Mouse (Mus musculus): ENCODE results near the gene Cracr2a. TPM values are rescaled to one million over a fixed set of nuclear protein-coding genes. Genes with fewer than 3 reads are reported as not detected.
"Not testable (repeated sequence)": the region's sequence is repeated elsewhere in the genome, so short reads cannot be mapped to it uniquely, and the experiment has no call there.

Gene Cracr2a
- total RNA-seq (2017): 10.0 and 19.8 TPM in 2 replicates

DNA sequence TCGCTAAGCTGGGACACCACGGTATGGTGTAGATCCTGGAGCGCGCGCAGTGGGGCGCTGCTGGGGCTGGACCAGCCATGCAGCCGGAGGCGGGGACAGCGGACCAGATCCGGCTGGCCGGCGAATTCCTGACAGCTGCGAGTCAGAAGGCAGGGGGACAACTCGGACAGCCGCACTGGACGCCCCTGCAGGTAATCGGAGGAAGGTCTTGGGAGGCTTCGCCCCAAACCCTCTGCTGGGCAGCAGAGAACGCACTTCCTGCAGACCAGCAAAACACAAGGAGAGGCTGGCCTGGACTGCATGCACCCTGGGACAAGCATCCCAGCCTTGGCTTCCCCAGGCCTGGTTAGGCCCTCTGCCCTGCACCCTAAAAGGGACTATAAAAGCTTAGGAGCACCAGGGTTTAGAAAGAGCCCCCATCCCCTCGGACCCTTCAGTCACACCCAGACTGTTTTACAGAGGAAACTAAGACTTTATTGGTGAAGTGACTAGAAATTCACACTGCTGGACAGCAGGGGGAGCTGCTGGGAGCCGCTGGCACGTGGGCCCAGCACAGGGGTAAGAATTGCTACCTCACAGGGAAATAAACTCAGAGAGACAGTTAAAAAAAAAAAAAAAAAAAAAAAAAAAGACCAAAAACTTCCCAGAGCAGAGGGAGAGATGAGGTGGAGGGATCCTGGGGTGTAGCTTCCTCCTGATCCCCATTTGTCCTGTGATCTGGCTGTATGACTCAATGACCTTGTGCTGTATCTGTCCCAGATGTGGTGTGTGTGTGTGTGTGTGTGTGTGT, at the start of gene Cracr2a:
Cracr2a (plus strand) TSS at position 108 of the 790 bp plus-strand sequence.
- ATAC-seq (replicated peaks in 1 of 2; ENCODE audit: insufficient read depth in 1 of 2, low FRiP score in 2 of 2, low TSS enrichment in 1 of 2, low read depth in 1 of 2, poor library complexity in 2 of 2, severe bottlenecking in 2 of 2): peak; percentile 73 to 79

DNA sequence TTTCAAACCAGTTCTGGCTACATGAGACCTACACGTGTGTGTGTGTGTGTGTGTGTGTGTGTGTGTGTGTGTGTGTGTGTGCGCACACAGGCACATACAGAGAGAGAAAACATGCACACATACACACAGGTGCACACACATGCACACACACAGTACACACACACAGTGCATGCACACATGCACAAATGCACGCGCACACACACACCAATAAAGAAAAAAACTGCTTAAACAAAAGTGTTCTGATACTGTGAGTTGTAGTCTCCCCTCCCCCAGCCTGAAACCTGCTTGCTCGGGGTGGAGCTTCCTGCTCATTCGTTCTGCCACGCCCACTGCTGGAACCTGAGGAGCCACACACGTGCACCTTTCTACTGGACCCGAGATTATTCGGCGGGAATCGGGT, 47.4 kb upstream of the Cracr2a start:
- not testable (repeated sequence) for ATAC-seq (replicated peaks in 1 of 2; ENCODE audit: insufficient read depth in 1 of 2, low FRiP score in 2 of 2, low TSS enrichment in 1 of 2, low read depth in 1 of 2, poor library complexity in 2 of 2, severe bottlenecking in 2 of 2)

DNA sequence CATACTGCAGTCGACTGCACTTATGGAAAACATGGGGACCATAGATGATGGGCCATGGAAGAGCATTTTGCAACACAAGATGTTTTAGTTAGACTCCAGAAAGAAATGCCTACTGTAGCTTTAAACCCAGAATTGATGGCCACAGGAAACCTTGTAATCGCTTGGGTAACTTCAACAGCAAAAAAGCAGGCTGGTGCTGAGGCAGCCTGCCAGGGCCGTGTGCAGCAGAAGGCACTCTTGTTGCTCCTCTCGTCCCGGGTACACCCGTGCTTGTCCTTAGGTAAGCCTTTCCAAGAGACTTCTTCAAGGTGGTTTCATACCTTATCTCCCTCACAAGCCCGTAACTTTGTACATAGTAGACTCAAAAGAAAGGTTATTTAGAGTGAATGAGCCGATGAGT, 40.0 kb upstream of the Cracr2a start:
- peak; percentile 67 to 71; a peak in 3 of 4 replicates for ATAC-seq (replicated peaks in 1 of 2; ENCODE audit: insufficient read depth in 1 of 2, low FRiP score in 2 of 2, low TSS enrichment in 1 of 2, low read depth in 1 of 2, poor library complexity in 2 of 2, severe bottlenecking in 2 of 2)

DNA sequence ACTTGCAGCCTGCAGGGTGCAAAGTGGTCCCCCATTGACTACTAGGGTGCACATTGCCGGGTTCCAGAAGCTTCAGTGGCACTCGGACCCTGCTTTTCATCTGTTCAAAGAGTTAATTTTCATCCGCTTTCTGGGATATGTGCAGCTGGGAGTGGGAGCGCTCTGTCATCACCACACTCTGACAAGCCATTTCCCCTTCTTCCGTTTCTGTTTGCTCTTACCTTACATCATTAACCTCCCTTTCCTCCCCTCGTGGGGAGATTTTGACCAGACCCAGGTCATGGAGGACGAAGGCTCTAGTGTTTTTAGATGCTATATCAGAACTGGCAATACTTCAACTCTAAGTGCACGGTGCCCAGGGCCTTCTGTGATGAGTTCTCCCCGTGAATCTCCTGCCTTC, 38.8 kb upstream of the Cracr2a start:
- peak; percentile 90 for ATAC-seq (replicated peaks in 1 of 2; ENCODE audit: insufficient read depth in 1 of 2, low FRiP score in 2 of 2, low TSS enrichment in 1 of 2, low read depth in 1 of 2, poor library complexity in 2 of 2, severe bottlenecking in 2 of 2)

DNA sequence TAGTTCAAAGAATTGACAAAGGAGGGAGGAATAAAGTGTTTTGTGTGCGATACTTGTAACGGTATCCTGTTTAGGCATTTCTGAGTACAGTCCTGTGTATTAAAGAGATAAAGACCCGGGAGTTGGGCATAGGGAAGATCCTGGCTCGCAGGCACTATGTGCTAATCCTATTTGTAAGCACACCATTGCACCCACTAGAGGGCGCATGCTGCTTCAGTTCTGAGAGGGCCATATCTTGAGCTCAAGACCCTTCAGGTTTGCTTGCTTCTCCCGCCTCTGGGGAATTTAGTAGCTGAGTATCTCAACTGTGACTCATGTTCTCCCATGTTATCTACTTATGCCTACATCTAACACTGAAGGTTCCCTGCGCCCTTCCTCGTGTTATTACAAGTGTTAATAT, 36.7 kb upstream of the Cracr2a start:
- ATAC-seq (replicated peaks in 1 of 2; ENCODE audit: insufficient read depth in 1 of 2, low FRiP score in 2 of 2, low TSS enrichment in 1 of 2, low read depth in 1 of 2, poor library complexity in 2 of 2, severe bottlenecking in 2 of 2): peak; percentile 56 to 67

DNA sequence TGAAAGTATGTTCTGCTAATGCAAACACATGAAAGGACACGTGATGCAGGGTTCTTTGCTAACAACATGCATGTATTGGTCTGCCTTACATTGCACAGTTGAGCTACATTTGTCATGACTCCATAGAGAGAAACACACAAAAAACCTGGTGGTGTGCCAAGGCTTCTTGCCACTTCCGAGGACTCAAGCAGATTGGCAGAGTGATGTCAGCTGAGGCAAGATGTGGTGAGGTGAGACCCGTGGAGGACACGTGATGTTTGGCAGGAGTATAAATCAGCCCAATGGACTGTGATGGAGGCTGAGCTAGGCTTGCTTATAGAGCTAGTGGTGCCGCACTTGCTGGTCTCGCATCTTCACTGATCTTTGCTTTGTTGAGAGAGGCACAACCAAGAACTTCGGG, 32.5 kb upstream of the Cracr2a start:
- ATAC-seq (replicated peaks in 1 of 2; ENCODE audit: insufficient read depth in 1 of 2, low FRiP score in 2 of 2, low TSS enrichment in 1 of 2, low read depth in 1 of 2, poor library complexity in 2 of 2, severe bottlenecking in 2 of 2): no peak

DNA sequence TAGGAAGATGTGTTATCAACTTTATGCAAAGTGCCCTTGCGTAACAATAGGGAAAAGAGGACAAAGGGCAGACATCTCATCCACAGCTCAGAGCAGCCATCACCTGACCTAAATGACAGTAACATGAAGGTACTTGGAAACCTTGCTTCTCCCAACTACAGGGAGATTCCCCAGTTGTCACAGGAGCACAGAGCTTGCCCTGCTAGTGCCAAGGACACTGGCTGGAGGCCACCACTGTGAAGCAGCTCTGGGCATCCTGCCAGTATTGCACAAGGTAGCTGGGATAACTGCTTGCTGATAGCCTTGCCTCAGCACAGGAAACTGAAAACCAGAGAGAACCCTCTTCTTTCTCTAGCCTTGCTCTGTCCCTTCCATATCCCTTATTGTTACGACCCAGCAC, 31.7 kb upstream of the Cracr2a start:
- ATAC-seq (replicated peaks in 1 of 2; ENCODE audit: insufficient read depth in 1 of 2, low FRiP score in 2 of 2, low TSS enrichment in 1 of 2, low read depth in 1 of 2, poor library complexity in 2 of 2, severe bottlenecking in 2 of 2): peak; percentile 73 to 83

DNA sequence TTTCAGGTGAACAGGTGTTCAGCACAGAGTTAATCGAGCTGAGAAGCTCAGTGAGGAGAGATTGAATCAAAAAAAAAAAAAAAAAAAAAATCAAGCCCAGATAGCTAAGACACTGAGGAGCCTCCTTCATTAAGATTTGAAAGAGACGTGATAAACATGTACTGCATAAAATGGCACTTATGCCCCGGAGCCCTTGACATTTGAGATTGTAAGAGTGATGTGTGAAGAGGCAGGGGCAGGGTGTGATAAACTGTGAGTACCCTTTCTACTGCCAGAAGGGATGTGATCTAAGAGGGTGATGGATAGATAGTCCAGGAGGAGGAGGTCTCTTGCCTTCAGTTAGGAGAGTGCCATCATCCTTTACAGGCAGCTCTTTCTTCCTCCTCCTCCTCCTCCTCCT, 30.9 kb upstream of the Cracr2a start:
- ATAC-seq (replicated peaks in 1 of 2; ENCODE audit: insufficient read depth in 1 of 2, low FRiP score in 2 of 2, low TSS enrichment in 1 of 2, low read depth in 1 of 2, poor library complexity in 2 of 2, severe bottlenecking in 2 of 2): no peak

DNA sequence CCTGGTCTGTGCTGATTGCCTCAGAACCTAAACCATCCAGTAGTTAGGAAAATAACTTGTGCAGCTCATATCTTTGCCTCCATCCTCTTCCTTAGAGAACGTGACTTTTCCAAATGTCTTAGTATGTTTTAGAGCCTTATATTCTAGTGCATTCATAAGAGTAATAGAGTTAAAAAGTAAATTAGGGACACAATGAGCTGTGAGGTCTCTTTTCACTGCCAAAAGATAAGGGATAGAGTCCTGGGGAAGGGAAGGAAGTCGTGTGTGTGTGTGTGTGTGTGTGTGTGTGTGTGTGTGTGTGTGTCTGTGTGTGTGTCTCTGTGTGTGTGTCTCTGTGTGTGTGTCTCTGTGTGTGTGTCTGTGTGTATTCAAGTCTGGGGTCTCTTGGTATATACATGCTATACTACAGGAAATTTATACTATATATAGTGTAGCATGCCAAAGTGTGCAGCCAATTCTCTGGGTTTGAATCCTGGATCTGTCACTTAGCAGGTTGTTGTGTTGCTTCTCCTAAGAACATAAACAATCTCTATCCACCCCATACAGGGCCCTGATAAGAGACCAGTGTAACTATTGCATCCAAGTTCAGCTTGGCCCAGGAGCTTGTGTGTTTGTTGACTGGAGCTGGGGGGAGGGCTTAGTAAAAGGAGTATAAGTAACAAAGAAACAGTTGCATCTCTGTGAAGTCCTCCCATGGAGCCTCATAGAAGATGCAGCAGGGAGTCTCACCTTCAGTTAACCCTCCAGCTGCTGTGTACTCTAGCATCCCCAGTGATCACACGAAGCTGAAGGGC, 29.5 kb upstream of the Cracr2a start:
- ATAC-seq (replicated peaks in 1 of 2; ENCODE audit: insufficient read depth in 1 of 2, low FRiP score in 2 of 2, low TSS enrichment in 1 of 2, low read depth in 1 of 2, poor library complexity in 2 of 2, severe bottlenecking in 2 of 2): no peak

DNA sequence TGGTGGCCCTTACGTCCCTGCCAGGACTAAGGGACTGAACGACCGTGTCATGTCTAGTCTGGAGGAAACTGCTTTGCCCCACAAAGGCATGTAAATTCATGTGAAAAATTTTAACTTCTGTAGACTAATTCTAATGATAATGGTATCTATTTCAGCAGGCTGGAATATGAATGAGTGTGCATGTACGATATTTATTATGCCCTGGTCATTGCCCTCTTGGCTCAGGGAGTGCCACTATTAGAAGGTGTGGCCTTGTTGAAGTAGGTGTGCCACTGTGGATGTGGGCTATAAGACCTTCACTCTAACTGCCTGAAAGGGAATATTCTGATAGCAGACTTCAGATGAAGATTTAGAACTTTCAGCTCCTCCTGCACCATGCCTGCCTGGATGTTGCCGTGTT, 28.8 kb upstream of the Cracr2a start:
- ATAC-seq (replicated peaks in 1 of 2; ENCODE audit: insufficient read depth in 1 of 2, low FRiP score in 2 of 2, low TSS enrichment in 1 of 2, low read depth in 1 of 2, poor library complexity in 2 of 2, severe bottlenecking in 2 of 2): no peak

DNA sequence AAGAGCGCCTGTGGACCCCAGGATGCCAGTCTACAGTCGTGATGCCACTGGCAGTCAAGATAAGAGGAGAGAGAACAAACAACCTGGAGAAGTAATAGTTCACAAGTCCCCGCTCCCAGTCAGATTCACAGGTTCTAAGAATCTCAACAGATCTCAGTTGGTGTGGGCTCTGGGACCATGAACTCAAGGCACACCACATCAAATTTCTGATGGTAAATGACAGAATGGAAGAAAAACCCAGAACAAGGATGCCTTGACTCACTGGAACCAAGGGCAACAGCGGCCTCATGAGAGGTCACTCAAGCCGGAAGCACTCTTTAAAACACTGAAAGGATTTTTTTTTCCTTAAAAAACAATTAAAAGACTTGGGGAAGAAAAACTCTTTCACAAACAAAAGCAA, 27.4 kb upstream of the Cracr2a start:
- no peak for ATAC-seq (replicated peaks in 1 of 2; ENCODE audit: insufficient read depth in 1 of 2, low FRiP score in 2 of 2, low TSS enrichment in 1 of 2, low read depth in 1 of 2, poor library complexity in 2 of 2, severe bottlenecking in 2 of 2)

DNA sequence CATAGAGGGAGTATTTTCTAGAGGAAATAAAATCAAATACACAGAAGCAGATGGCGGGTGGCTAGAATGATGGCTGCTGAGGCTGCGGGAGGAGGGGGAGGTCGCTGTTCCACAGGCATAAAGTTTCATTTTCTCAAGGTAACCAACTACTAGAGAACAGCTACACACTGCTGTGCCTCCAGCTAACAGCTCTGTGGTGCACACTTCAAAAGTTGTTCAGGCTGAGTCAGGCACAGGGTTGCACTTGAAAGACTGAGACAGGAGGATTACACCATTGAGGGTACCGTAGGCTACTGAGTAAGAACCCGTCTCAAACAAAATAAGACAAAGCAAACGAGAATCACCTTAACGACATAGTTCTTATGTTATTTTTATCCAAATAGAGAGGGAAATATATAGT, 24.1 kb upstream of the Cracr2a start:
- no peak for ATAC-seq (replicated peaks in 1 of 2; ENCODE audit: insufficient read depth in 1 of 2, low FRiP score in 2 of 2, low TSS enrichment in 1 of 2, low read depth in 1 of 2, poor library complexity in 2 of 2, severe bottlenecking in 2 of 2)

DNA sequence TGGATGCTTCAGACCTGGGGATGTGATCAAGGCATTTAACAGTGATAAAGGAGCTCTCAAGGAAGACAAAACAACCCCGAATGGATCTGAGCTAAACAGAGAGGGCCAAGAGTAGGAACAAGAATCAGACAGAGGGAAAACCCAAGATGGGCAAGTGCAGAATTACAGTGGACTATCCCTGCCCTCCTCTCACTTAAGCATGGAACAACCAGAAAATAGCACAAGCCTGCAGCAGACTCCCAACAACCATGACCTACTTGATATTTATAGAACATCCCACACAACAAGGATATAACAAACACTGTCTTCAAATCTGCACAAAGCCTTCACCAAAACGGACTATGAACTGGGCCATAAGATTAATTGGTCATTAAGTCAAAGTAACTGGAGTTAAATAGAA, 23.0 kb upstream of the Cracr2a start:
- no peak for ATAC-seq (replicated peaks in 1 of 2; ENCODE audit: insufficient read depth in 1 of 2, low FRiP score in 2 of 2, low TSS enrichment in 1 of 2, low read depth in 1 of 2, poor library complexity in 2 of 2, severe bottlenecking in 2 of 2)

DNA sequence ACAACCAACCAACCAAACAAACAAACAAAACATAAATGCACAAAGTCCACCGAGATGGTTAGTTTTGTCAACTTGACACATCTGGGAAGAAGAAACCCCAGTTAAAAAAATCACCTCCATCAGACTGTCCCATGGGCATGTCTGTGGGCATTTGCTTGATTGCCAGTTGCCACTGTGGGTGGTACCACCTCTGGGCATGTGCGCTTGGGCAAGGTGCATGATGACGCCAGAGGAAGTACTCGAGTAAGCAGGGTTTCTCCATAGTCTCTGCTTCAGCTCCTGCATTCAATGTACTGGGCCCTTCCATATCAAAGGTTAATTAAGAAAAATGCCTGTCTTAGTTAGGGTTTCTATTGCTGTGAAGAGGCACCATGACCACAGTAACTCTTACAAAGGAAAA, 21.9 kb upstream of the Cracr2a start:
- peak in 1 of 2 experiments; percentile 65; a peak in 1 of 4 replicates for ATAC-seq (replicated peaks in 1 of 2; ENCODE audit: insufficient read depth in 1 of 2, low FRiP score in 2 of 2, low TSS enrichment in 1 of 2, low read depth in 1 of 2, poor library complexity in 2 of 2, severe bottlenecking in 2 of 2)

DNA sequence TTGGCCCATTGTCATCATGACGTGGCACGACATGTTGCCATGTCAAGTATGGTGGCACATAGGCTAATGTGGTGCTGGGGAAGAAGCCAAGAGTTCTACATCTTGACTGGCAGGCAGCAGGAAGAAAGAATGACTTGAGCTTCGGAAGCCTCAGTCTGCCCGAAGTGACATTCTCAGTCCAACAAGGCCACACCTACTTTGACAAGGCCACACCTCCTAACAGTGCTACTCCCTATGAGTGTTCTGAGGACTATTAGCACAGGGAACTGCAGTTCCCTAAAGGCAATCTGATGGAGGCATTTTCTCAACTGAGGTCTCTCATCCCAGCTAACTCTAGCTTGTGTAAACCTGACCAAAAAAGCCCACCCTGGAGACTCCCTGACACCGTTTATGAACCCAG, 21.5 kb upstream of the Cracr2a start:
- no peak for ATAC-seq (replicated peaks in 1 of 2; ENCODE audit: insufficient read depth in 1 of 2, low FRiP score in 2 of 2, low TSS enrichment in 1 of 2, low read depth in 1 of 2, poor library complexity in 2 of 2, severe bottlenecking in 2 of 2)

DNA sequence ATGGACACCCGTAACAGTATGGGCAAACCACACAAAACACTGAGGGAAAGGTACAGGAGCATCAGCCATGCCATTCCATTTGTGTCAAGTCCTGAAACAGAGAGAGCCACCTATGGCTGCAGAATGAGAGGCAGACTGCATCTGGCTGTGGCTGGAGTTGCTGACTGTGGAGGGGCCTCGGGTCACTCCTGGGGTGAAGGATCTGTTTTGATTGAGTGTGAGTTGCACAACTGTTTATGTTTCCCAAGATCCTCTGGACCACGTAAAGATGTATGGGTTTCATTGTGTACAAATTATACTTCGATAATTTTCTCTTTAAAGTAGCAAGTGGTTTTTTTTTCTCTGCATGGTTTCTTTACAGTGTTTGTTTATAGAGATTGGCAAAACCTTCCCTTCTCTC, 20.6 kb upstream of the Cracr2a start:
- no peak for ATAC-seq (replicated peaks in 1 of 2; ENCODE audit: insufficient read depth in 1 of 2, low FRiP score in 2 of 2, low TSS enrichment in 1 of 2, low read depth in 1 of 2, poor library complexity in 2 of 2, severe bottlenecking in 2 of 2)

DNA sequence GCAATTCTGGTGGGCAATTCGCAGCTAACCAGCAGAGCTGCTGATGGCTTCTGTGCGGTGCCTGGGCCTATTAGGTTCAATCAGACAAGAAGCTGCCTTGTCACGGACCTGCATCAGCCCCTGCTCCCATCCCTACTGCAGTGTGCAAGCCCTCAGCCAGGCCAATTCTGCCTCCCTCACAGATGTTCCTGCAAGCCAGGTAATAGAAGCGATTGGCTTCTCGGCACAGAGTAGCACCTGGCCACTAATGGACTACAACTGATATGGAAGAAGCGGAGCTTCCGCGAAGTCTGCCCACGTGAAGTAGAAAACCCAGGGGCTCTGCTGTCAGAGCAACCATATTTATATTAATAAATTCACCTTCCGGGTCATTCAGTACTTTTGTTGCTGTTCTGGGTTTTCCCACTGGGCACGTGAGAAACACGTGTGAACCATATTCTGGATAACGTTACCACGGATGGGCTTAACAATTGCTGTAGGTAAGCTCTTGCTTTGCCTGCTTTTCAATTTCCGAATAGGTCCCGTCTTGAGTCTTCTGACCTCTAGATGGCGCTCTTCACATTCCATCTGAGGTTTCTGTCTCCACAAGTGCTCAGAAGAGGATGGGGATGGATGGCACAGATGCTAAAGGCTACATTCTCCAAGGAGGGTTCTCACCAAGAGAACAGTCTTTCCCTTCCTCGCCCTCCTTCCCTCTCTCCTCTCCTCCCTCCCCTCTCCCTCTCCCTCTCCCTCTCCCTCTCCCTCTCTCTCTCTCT, 19.3 kb upstream of the Cracr2a start:
- ATAC-seq (replicated peaks in 1 of 2; ENCODE audit: insufficient read depth in 1 of 2, low FRiP score in 2 of 2, low TSS enrichment in 1 of 2, low read depth in 1 of 2, poor library complexity in 2 of 2, severe bottlenecking in 2 of 2): peak; percentile 73; a peak in 3 of 4 replicates

DNA sequence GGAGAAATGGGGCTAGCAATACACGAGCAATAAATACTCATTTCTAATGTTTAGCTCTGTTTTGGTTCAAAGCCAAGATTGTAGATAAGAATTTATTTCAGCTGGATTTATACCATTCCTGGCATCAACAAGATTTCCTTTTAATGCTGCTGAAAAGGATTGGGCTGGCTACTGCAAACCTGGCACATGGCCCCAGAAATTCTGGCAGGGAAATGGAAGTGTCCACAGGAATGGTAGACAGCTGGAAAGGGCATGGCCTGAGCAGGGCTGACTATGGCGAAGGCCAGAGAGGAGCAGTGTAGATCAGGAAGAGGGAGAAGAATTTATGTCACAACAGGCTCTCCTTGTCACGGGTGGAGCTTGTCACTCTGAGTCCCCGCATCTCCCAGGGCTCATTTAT, 14.5 kb upstream of the Cracr2a start:
- ATAC-seq (replicated peaks in 1 of 2; ENCODE audit: insufficient read depth in 1 of 2, low FRiP score in 2 of 2, low TSS enrichment in 1 of 2, low read depth in 1 of 2, poor library complexity in 2 of 2, severe bottlenecking in 2 of 2): no peak

Measured in hematopoietic stem cell, adult 5-6 weeks (primary cell).